Mouse (Mus musculus) urinary bladder, postnatal 25 days (tissue): ENCODE data around the gene Rpl10a.

Experiments
- DNase-seq: peaks from one replicate; pipeline ENCODE4 v3.0.0; 2022; ENCODE audit warnings: low spot score

The Rpl10a gene

DNA sequence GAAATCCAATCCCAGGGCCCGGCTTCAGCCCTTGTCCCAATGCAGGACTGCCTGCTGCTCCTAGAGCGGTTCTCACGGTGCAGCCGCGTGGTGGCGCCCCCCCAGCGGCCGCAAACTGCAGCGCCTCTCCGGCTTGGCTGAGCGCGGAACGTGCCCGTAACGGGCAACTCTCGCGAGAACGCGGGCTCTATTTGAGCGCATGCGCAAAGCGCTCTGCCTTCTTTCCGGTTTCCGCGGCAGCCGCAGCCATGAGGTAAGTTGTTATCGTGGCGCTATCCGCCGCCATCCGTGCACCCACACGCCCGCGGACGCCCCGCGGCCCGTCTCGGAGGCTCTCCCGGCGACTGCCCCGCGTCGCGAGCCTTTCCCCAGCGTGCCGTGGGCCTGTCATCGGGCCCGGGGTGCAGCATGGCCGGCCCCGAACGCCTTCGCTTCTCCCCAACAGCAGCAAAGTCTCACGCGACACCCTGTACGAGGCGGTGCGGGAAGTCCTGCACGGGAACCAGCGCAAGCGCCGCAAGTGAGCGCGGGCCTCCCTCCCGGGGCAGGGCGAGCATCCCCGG is at the start of gene Rpl10a:
Rpl10a (plus strand) TSS at position 106 of the 563 bp plus-strand sequence.
- peak; percentile 98 for DNase-seq

DNA sequence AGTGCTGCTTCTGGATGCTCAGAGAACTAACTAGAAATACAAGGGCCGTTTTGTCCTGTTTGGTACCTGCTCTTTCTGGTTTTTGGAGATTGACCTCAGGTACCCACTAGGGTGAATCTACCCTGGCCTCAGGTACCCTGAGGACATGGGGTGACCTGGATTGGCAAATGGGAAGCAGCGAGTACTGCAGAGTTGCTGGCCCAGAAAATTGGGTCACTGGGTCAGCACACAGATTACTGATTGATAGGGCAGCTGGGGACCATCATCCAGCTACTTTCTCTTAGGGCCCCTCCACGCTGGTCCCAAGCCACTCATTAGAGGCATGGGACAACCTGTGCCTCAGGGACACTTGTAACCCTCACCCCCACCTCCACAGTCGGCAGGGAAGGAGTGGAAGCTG is 49.0 kb upstream of the Rpl10a start:
- no peak for DNase-seq

DNA sequence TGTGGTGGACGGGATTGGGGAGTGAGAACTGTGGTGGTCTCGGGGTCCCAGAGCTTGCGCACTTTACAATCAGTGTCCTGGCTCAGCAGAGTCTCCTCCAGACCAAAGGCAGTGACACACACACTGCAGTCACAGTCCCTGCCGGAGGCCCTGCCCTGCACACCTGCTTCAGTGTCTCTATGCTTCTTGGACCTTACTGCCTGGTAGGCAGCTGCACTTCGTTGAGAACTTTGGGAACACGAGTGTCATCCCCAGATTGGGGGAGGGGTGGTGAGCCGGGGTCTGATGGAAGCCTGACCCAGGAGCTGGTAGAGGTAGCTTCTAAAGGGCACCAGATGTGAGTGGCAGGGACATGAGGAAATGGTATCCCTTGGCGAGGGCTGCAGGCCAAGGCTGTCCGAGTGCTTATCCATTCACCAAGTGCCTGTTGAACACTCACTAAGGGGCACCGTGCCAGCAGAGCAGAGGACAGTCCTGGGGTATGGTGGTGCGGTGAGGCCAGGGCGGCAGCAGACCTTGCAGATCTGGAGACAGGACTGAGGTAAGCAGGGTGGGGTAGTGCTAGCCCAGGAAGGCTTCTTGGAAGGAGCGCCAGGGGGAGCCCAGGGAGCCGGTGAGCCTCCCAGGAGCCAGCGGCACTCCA is 48.4 kb upstream of the Rpl10a start:
- no peak for DNase-seq

DNA sequence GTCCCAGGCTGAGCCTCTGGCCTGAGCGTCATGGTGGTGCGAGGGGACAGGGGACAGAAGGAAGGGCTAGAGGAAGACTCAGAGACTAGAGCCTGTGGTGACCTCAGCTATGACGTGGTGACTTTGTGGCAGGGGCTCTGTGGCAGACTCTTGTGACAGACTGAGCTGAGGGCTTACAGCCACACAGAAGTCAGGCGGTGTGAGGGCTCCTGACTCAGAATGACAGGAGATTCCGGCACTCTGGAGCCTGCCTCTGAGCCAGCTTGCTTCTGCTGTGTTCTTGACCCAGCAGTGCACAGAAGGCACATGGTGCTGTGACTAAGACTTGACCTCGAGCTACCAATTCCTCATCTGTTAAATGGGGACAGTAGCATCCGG is 47.9 kb upstream of the Rpl10a start:
- no peak for DNase-seq

DNA sequence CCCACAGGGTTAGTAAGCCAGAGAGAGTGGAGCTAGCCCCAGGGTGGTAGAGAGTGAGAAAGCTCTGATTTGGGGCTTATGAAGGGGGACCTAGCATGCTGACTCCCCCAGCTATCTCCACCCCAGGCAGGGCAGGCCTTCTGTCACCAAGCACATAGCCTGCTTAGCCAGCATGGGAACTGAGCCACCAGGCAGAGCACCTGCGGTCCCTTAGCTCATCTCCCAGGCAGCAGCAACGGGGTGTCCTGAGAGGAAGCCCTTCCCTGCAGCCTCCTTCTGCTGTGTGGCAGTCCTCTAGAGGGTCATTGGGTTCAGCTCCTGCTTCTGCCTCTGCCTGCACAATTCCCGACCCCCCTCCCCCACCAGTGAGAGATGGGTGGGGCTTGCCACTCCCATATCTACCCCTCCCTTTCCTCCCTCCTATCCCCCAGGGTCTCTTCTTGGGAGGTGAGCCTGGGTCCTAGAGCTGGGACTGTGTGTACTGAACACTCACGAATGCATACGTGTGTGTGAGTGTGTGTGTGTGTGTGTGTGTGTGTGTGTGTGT is 47.4 kb upstream of the Rpl10a start:
- DNase-seq = no peak

DNA sequence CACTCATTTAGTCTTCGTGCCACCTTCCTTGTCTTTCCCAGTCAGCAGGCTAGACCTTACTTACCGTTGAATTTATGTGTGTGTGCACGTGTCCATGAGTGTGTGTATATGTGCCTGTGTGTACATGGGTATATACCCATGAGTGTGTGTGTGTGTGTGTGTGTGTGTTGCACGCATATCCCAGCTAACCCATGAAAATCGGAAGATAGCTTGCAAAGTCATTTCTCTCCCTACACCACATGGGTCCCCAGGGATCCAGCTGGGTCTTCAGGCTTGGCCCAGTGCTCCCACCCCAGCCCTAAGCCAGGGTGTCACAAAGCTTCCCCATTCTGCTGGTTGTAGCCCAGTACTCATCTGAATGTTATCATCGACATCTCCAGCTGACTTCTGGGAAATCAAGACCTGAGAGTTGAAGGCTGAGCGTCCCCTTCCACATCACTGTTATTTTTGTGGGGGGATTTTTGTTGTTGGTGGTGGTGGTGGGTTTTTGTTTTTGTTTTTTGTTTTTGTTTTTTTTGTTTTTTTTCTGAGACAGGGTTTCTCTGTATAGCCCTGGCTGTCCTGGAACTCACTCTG is 46.3 kb upstream of the Rpl10a start:
- no peak for DNase-seq

DNA sequence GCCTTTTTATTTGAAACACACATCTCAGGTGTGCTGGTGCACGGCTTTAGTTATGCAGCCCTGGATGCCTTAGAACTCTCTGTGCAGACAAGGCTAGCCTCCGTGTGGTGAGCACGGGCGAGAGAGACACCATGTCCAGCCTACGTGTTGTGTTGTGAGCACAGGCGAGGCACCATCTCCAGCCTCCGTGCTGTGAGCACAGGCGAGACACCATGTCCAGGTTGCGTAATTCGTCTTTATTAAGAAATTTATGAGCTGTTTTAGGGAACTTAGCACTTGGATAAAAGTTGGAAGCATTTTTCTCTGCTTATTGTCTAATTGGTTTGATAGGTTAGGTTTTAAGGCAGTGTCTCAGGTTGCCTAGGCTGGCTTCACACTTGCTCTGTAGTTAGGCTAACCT is 45.1 kb upstream of the Rpl10a start:
- DNase-seq = no peak

DNA sequence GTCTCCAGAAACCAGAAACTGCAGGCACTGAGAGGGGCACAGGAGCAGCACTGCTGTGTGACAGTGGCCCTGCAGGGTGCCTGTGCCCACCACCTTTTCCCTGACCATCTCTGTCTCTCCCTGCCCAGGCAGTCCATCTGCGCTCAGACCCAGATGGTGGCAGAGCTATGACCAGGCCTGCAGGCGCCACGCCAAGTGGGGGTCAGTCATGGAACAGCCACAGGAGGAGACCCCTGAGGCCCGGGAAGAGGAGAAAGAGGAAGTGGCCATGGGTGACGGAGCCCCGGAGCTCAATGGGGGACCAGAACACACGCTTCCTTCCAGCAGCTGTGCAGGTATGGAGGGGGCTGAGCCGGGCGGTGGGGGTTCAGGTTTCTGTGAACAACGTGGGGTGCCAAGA is 42.1 kb upstream of the Rpl10a start:
- DNase-seq = no peak

DNA sequence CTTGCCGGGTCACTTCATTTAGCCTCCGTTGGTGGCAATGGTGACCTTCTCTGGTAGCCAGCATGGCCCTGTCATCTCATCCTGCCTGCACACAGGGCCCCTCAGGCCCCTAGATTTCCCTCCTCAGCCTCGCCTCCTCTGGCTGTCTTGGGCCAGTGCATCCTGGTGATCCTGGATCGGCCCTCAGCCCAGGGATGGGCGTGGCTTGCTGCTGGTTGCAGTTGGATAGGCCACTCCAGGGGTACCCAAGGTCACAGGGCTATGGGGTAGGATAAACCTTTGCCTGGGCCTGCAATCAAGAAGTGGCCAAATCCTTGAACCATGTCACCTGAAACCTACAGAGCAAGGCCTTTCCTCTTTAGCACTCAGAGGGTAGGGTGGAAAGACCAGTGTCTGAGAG is 41.3 kb upstream of the Rpl10a start:
- no peak for DNase-seq

DNA sequence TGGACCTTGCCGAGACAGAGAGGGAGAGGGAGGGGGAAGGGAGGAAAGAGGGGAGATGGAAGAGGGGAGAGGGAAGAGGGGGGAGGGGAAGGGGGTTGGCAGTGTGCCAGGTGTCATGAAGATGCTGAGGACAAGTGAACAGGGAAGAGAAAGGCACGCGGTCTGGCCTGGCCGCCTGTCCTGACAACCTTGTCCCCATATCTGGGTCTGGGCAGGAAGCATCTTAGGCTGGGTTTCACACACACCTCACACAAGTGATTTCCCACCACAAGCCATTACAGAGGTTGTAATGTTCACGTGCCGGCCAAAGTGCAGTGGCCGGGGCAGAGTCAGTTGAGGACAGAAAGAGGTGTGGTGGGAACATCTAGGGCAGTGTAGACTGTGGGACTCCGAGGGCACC is 40.7 kb upstream of the Rpl10a start:
- no peak for DNase-seq

DNA sequence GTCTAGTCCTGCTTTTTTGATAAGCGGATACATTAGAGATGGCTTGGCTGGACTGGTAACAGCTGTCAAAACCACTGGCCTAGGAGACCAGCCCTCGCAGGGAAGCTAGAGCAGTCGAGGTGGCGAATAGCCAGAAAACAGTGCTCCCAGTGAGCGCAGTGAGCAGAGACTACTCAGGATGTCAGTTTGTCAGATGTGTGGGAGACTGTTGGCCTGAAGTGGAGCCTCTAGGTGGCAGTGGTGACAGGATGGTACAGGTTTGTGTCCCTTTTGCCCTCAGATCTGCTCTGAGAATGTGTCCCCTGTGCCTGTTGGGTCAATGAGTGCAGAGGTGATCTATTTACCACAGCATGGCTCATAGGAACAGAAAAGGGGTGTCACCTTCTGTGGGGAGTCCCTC is 40.3 kb upstream of the Rpl10a start:
- DNase-seq = no peak

DNA sequence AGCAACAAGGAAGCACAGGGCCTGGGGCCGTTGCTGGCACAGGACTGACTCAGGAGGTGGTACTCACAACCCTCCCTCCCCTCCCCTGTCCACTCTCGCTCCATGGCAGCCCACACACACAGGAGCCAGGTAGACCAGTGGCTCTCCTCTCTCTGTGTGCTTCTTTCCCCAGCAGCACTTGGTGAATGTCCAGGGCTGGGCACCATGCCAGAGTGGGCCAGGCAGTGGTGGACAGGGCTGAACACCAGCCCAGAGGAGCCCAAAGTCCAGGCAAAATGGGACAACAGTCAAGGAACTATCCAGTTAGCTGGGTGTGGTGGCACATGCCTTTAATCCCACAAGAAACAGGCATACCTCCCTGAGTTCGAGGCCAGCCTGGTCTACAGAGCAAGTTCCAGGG is 38.0 kb upstream of the Rpl10a start:
- peak; percentile 62 for DNase-seq

DNA sequence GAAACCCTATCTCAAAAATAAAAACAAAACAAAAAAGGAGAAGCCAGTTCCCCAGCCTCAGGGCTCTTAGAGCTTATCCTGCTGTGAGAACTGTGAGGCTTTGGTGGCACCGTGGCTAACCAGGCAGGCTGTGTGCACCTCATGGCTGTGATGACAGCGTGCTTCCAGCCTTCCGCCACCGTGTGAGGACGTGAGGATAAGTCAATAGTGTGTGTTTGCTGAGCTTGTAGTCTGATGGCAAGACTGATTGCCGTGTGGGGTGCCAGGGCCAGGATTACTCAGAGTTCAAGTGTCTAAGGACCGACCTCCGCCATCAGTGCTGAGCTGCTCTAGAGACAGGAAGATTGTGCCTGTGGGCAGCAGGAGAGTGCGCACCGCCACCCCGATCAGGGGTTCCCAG is 37.6 kb upstream of the Rpl10a start:
- no peak for DNase-seq

DNA sequence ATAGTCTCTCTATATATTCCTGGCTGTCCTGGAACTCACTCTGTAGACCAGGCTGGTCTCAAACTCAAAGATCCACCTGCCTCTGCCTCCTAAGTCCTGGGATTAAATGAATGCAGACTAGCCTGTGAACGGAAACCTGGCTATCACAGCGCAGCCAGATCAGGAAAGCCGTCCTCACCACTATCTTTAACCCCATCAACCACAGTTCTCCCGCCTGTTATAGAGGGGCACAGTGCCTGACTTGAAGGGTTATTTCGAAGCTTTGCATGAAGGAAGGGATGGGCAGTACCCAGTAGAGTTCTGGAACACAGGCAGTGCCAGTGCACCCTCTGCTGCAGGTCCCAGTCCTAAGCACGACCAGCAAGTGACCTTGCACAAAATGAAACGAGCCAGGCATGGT is 36.9 kb upstream of the Rpl10a start:
- no peak for DNase-seq

DNA sequence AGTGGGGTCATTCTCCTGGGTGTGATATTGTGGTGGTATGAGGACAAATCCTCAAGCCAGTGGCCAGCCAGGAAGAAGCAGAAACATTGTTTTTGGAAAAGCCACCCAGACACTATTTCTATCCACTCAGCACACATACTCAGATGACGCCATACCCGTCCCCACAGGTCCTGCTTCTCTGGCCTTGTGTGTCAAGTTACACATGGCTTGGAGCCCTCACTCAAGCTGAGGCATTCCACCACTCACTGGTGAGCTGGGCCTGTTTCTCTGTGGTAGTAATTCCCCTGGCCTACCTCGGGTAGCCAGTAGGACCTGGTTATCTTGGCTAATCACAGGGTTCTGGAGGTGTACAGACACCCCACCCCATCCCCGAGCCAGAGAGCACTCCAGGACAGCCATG is 34.6 kb upstream of the Rpl10a start:
- DNase-seq = no peak

DNA sequence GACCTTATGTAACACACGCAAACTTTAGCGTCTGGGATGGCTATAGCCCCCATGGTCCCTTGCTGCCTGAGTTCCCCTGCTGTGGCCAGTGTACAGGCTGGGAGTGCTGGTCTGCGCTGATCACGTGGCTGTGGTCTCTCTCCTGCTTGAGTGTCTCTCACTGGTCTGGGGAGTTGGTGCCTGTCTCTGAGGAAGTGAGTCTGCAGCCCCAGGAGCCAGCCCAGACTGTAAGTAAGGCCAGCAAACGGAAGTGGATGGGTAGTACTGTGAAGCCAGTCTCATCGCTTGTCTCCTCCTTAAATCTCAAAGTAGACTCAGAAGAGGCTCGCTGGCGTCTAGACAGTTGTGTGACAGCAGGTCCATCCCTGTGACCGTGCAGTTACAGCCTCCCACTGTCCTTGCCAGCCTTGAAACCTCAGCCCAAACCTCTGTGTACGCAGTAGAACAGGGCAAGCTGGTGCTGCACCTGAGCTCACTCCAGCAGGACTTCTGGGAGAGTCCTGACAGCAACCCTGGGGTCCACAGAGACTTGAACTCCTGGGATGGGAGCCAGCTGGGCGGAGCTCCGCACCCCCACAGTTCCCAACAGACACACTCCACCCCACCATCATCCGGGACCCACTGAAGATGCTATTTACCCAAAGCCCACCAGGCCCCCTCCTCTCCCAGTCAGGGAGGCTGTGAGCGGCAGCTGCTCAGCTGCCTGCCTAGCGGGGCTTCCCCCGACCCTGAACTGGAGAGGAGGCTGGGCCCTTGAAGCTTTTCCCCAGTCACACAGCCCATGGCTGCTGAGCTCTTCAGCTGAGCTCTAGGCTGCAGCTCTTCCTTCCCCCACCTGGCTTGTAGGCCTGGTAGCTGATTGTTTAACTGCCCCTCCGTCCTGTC is 33.6 kb upstream of the Rpl10a start:
- no peak for DNase-seq

DNA sequence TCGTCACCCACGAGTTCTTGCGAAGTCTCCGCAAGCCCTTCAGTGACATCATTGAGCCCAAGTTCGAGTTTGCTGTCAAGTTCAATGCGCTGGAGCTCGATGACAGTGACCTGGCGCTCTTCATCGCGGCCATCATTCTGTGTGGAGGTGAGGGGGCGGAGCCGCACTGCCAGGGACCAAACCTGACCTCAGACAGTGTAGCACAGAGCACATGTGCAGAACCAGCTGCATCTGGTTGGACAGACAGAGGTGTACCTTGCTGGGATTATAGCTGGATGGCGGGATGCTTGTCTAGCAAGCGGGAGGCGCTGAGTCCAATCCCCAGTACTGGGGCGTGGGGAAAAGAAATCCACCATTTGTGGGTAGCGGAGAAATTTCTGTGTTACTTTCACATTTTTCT is 29.4 kb upstream of the Rpl10a start:
- no peak for DNase-seq

DNA sequence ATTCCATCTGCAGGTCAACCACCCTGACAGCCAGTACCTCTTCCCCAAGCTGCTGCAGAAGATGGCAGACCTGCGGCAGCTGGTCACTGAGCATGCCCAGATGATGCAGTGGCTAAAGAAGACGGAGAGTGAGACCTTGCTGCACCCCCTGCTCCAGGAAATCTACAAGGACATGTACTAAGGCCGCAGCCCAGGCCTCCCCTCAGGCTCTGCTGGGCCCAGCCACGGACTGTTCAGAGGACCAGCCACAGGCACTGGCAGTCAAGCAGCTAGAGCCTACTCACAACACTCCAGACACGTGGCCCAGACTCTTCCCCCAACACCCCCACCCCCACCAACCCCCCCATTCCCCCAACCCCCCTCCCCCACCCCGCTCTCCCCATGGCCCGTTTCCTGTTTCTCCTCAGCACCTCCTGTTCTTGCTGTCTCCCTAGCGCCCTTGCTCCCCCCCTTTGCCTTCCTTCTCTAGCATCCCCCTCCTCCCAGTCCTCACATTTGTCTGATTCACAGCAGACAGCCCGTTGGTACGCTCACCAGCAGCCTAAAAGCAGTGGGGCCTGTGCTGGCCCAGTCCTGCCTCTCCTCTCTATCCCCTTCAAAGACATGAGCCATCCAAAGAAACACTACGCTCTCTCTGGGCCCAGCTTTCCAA is 28.5 kb upstream of the Rpl10a start:
- no peak for DNase-seq

DNA sequence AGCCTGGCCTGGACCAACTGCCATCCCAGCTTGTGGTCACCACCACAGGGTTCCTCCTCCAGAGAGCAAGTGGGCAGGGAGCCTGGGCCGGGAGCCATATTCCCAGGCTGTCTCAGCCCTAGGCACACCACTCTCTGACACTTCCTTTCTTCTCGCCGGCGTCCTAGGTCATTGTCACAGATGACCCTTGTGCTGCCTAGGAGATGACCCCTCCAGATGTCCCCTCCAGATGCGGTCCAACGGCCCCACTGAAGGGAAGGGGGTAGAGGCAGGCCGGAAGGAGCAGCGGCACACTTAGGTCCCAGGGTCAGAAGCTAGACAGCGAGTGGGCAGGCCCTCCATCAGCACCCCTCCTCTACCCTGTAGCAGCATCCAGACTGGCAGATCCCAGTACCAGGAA is 27.9 kb upstream of the Rpl10a start:
- DNase-seq = no peak

DNA sequence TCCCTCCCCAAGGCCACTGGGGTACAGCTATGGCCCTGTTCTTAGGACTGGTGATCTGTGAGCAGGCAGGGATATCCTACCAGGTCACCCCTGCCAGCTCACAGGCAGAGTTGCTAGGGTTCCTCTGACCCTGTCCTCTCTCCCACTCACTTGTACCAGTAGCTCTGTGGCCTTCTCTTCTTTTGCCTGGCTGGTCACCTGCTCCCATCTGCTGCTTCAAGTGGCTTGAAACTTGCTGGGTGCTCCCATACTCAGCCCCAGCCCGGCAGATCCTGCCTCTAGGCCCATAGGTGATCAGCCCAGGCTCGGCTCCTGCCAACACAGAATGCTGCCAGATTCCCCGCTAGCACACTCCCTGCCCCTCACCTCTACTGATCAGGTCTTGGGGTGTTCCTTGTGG is 27.4 kb upstream of the Rpl10a start:
- no peak for DNase-seq

DNA sequence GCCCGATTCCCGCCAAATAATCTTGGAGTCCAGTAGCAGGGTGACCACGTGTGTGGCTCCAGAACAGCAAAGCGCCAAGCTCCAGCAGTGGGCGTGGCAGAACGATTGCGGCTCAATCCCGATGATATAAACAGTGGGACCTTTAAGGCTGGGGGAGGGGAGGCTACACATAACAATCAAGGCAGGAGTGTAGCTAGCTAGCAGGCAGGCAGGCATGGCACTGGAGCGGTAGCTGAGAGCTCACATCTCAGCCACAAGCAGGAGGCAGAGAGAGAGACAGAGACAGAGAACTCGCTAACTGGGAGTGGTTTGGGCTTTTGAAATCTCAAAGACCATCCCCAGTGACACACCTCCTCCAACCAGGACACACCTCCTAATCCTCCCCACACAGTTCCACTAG is 23.1 kb upstream of the Rpl10a start:
- DNase-seq = no peak
